Mouse (Mus musculus) frontal cortex, adult (tissue): Measurements from ENCODE around the gene Gid4.
"Not testable (repeated sequence)": the region's sequence is repeated elsewhere in the genome, so short reads cannot be mapped to it uniquely, and the experiment has no call there.

Source experiments
- ATAC-seq: cut with Nextera tagmentation; 2 replicates; pipeline ENCODE4 v1.9.2; 2017; ENCODE audit warnings: mild to moderate bottlenecking, moderate library complexity, mixed read lengths; ENCODE audit not compliant: low TSS enrichment

Gid4 gene

GRCm38 (mm10) chr11:60427628-60428027, 10.7 kb downstream of the Gid4 start:
- ATAC-seq, result no peak

GRCm38 (mm10) chr11:60433501-60433900, 16.6 kb downstream of the Gid4 start:
- no peak for ATAC-seq

GRCm38 (mm10) chr11:60435133-60435532, 18.2 kb downstream of the Gid4 start:
- ATAC-seq, result no peak

- ATAC-seq, result no peak
Observed at GRCm38 (mm10) chr11:60436618-60437017, 19.7 kb downstream of the Gid4 start.

DNA sequence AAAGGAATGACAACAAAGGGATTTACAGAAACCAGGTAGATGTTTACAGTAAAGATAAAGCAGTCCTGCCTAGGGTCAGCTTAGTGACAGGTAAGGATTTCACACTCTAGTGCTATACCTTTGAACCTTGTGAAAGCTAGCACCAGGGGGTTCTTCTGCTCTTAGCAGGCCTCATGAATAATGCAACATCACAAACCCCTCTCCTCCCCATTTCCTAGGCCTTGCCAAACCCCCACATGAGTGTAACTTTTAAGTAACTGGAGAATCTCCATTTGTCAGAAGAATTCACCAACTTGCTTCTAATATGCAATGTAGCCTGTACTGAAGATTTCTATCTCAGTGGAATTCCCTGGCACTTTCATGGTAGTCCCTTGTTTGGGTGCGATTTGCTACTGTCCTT, 22.7 kb downstream of the Gid4 start:
- ATAC-seq, result not testable (repeated sequence)

DNA sequence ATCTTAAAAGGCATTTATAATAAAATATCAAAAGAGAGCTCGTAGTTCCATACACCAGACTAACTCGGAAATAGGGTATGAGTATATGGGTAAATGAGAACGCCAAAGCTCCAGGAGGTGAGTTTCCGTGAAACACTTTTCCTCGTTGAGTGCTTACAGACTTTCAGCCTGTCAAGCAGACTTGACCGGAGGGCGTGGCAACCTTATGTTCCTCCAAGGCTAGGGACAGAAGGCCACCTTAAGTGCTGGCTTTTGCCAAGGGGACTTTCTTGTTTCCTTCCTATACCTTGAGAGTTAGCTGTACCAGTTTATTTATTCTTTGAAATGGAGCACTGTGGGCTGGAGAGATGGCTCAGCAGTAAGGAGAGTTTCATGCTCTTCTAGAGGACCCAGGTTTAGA, 23.2 kb downstream of the Gid4 start:
- no peak for ATAC-seq

GRCm38 (mm10) chr11:60442896-60443295, 26.0 kb downstream of the Gid4 start:
- no peak for ATAC-seq

DNA sequence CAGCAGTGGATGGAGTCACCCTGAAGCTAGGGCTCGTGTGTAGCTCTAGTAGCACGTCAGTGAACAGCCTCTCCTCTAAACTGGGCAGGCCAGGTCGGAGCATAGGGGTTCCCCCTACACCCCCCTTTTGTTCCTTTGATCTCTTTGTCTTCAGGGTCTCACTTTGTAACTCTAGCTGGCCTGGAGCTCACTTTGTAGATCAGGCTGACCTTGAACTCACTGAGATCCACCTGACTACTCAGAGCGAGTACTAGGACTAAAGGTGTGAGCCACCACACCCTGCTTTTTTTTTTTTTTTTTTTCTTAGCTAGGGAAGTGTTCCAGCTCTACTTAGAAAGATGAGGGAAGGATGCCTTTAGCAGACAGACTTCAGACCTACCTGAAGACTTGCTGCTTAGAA, 27.1 kb downstream of the Gid4 start:
- ATAC-seq, result no peak

DNA sequence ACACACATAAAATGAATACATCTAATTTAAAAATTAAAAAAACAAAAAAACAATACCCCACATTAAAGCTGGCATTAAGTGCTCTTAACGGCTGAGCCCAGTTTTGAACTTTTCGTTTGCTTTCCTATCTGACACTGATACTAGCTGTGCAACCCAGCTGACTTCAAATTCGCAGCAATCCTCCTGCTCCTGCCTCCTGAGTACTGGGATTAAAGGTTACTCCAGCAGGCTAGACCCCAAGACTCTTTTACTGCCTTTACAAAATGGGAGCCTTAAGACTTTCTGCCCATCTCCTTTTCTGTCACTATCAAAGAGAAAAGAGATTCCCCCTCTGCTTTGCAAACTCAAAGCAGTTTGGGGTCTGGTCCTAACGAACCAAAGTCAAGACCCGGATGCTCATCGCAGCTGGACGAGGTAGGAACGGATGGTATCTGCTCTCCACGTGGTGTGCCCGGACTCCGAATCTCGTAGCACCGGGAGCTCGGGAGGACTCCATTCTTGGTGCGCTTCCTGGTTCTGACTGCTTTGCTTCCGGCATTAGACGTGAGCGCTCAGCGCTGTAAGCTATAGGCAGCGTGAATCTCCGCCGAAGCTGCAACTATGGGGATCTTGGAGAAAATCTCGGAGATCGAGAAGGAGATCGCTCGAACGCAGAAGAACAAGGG, 37.3 kb downstream of the Gid4 start, which contains the start of gene Drg2:
TSS of gene Drg2 (plus strand) at position 512 of the 665 bp plus-strand sequence.
- peak; percentile 97 for ATAC-seq

DNA sequence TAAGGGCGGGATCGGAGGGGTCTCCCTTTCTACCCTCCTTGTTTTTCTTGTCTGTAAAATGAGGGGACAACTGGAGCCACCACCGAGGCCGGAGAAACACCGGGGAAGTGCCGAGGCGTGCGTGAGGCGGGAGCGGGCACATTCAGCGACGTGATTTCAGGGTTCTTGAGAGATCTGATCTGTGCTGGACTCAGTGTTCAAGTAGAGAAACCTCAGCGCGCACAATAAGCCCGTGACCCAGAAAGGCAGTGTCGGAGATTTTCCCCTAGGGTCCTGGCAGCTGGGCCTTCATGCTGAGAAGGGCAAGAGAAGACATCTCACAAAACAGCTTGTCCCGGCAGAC, 37.8 kb downstream of the Gid4 start:
- peak; percentile 66; the same call in 1 of the 2 replicates for ATAC-seq

- no peak for ATAC-seq
Observed at GRCm38 (mm10) chr11:60457973-60458372, 41.0 kb downstream of the Gid4 start.

GRCm38 (mm10) chr11:60465943-60466380, 49.0 kb downstream of the Gid4 start:
- no peak for ATAC-seq

DNA sequence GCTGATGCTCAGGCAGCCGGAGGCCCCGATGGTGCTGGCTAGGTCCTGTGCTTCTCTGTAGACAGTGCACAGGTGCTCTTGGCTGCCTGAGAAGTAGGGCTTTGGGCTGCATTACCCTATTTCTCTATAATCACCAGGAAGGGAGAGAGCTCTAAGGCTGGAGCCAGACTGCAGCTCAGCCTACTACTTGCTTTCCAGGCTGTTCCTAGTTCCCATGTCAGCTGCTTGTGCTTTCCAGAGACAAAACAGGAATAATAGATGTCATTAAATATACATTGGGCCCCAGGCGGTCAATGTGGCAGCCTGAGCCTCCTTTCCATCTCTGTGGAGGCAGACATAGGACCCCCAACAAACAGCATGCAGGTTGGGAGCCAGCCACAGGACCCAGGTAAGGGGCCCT, 52.1 kb downstream of the Gid4 start, which contains the start of gene Myo15:
TSS of gene Myo15 (plus strand) at position 301 of the 400 bp plus-strand sequence.
- ATAC-seq, result no peak

DNA sequence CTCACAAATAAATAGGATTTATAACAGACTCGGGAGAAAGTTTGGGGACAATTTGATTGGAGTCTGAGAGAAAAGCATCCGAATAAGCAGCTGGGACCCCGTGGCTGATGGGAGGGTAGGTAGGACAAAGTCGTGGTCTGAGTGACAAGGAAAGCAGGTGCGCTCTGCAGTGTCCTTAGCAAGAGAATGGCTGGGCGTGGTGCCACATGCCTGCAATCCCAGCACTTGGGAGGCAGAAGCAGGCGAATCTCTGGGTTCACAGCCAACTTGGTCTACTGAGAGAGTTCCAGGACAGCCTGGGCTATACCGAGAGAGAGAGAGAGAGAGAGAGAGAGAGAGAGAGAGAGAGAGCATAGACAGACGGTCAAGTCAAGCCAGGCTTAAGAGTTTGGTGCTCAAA, 53.8 kb downstream of the Gid4 start:
- no peak for ATAC-seq

DNA sequence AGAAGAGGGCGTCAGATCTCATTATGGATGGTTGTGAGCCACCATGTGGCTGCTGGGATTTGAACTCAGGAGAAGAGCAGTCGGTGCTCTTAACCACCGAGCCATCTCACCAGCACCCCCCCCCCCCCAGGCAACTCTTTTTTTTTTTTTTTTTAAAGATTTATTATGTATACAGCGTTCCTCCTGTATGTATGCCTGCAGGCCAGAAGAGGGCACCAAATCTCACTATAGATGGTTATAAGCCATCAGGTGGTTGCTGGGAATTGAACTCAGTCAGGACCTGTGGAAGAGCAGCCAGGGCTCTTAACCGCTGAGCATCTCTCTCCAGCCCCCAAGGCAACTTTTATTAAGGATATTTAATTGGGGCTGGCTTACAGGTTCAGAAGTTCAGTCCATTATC, 57.6 kb downstream of the Gid4 start:
- no peak for ATAC-seq

DNA sequence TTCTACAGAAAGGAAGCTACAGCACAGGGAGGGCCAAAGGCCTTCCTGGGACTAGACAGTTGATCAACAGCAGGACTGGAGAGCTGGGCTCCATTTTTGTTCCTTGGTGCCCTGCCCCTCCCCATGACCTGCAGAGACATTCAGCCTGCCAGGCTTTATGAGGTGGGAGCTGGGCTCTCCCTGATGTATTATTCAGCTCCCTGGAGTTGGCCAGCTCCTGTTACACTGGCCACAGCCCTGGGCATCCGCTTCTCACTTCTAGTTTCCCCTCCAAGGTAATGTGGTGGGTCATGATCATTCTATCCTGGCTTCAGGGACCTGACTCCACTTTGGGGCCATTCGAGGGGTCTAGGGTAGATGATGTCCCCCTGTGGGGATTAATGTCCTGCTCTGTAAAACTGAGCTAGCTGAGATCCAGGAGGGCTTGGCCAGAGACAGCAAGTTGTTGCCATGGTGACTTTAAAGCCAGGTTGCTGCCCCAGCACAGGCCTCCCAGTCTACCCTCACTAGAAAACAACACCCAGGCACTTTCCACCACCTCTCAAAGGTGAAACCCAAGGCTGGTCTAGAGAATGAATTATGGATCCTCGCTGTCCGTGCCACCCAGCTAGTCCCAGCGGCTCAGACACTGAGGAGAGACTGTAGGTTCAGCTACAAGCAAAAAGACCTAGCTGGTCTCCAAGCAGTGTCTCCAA, 58.9 kb downstream of the Gid4 start:
- no peak for ATAC-seq

- no peak for ATAC-seq
Observed at GRCm38 (mm10) chr11:60478121-60478520, 61.2 kb downstream of the Gid4 start.

- ATAC-seq, result no peak
Observed at GRCm38 (mm10) chr11:60486267-60486666, 69.3 kb downstream of the Gid4 start.

DNA sequence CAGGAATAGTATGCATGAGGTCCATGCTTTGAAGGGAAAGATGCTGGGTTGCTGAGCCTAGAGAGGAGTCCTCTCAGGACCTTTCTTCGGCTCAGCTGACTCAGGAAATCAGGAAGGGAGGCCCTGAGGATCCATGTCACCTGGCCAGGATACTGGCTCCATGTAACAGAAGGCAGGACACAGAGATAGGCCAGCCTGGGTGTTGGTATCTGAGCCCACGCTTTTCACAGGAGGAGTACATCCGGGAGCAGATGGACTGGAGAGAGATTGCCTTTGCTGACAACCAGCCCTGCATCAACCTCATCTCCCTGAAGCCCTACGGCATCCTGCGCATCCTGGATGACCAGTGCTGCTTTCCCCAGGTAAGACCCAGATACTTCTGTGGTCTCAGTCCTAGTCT, 75.8 kb downstream of the Gid4 start:
- ATAC-seq, result no peak

- no peak for ATAC-seq
Observed at GRCm38 (mm10) chr11:60495692-60496091, 78.7 kb downstream of the Gid4 start.
